Mouse (Mus musculus): ENCODE results near the gene Snrpa1.

The Snrpa1 gene

DNA sequence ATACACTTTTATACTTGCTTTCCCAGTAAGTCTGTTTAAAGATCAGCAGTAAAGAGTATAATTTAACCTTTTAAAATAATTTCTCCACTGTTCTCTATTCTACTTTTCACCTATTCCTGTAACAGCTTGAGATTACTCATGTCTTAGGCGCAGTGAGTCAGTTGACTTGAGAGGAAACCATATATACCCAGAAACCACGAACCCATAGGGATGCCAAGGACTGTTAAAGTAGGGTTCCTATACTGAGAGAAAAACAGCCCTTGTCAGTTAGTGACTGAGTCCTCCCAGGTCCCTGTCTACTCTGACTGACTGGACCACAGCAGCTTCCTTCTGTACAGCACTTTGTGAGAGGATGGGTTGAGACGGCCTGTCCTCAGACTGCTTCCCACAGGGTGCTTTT lies 59.2 kb downstream of the Snrpa1 start:
- DNase-seq: no peak

DNA sequence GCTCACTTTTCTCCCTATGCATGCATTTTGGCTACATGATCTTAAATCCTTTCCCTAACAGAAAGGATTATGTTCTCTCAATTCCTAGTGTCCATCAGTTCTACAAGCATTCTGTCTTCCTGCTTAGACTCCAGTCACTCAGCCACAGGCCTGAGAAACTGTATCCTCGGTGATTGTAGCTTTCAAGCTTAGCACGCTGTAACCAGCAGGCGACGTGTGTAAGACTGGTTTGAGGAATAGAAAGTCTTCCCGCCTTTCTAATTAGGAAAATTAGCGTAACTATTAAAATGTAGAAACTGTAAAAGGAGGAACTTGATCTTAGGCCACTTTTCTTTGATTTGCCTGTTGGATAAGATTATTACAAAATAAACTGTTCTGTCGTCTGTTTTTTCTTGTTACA lies 60.0 kb downstream of the Snrpa1 start:
- no peak for DNase-seq

DNA sequence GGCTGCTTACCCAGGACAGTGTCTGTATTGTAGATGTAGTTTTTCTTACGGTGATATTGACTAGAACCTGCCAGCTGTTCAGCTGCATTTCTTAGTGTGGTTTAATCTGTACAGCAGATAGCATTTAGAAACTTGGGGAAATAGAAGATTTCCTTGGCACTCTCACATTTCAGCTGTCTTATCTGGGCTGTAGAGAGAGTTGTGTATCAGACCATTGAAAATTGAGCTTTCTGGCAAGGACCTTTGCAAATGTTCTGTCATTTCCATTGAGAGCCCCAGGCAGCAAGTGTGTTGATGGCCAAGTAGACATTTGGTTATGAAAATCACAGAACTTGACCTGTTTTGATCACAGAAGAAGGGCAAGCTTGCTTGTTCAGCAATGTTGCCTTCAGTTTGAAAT lies 61.3 kb downstream of the Snrpa1 start:
- no peak for DNase-seq

DNA sequence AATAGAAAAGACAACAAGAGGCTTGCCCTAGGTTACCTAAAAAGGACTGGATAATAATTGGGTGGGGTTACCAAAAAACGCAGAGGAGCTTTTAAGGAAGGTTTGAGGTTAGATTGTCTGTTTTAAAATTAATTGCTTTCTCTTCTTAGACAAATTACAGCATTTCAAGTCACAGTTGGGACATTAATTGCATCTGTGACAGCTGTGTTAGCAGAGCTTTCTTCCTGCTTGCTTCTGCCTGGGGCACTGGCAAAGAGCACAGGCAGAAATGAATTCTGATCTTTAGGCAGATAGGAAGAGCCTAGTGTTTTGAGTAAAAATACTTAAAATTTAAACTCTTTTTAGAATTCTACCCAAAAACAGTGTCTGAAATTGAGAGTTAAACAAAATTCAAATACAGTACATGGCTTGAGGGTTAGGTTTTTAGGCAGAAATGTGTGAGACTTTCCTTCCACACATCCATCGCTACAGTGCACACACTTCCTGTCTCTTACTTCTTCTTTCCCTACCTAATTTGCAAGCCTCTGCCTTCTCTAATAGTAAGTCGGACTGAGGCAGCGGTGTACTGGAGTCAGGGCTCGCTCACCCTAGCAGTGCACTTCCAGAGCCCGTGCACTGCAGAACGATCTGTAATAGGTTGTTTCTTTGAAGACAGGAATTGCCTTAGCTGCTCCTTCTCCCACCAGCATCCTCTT lies 62.0 kb downstream of the Snrpa1 start:
- no peak for DNase-seq

All from right cerebral cortex, adult 18-20 months (tissue).